Comparison of ENCODE assay signal across 8 mouse cellular contexts in the genomic region with DNA sequence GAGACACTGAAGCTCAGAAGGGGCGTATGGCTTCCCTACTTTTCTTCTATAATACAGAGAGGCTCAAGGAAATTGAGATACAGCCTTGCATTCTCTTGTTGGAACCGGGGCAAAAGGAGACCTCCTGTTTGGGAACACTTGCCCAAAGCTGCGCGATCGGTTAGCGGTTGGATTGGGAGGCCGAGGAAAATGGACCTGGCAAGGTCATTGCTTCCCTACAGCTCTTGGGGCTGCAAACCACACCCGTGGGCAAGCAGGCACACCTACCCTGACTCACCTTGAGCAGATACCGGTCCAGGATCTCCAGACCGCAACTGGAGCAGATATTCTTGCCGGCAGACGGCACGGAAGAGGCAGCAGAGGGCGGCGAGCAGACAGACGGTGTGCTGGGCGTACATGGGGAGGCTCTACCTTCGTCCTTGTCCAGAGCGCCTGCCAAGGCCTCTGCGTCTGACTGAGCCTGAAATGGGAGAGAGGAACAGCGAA. TPM values are rescaled to one million over a fixed set of nuclear protein-coding genes. Genes with fewer than 3 reads are reported as not detected.
DNase-seq lines count a peak whose midpoint lies in the region; ATAC-seq and TF ChIP-seq lines count a peak whose summit lies in the region.
"Had no signal": no experiment of that assay in that cellular context is flagged by ENCODE, and none has a peak within 500 bp of the region (broad histone marks: within the 10 kb centered on the region; RNA-seq: fewer than 3 reads in every experiment).

No protein-coding gene starts in this region.

- no peak for TF ChIP-seq CTCF in left cerebral cortex, adult 2 months (IDR thresholded peaks at IDR 0.05)

- WGBS in forebrain, embryonic 10.5 days: 1% methylated on average over 21 of the region's 21 CpGs
- 4% methylated on average over 21 of the region's 21 CpGs for WGBS in intestine, embryonic 14.5 days
- WGBS in neural tube, embryonic 13.5 days: 1% methylated on average over 21 of the region's 21 CpGs

- no peak overlapping the region for H3K9ac ChIP-seq in intestine, embryonic 14.5 days (ENCODE audit: low read length)
- H3K9ac ChIP-seq in neural tube, embryonic 13.5 days: no peak overlapping the region

- no peak overlapping the region; the same call in 1 of the 2 replicates for H3K27ac ChIP-seq in left cerebral cortex, adult 2 months
- H3K27ac ChIP-seq in forebrain, embryonic 10.5 days: no peak overlapping the region
- no peak overlapping the region for H3K27ac ChIP-seq in intestine, embryonic 14.5 days (ENCODE audit: low read depth)
- H3K27ac ChIP-seq in neural tube, embryonic 13.5 days (replicated peaks): no peak overlapping the region

- H3K9me3 ChIP-seq in forebrain, embryonic 10.5 days: no peaks in the 10 kb centered on the region
- H3K9me3 ChIP-seq in intestine, embryonic 14.5 days (ENCODE audit: control insufficient read depth, low read length): no peaks in the 10 kb centered on the region
- H3K9me3 ChIP-seq in neural tube, embryonic 13.5 days: no peaks in the 10 kb centered on the region

- peak overlapping the region; percentile 34 for H3K4me2 ChIP-seq in intestine, embryonic 14.5 days (ENCODE audit: low read length)
- H3K4me2 ChIP-seq in neural tube, embryonic 13.5 days: peak overlapping the region; percentile 58

- no peak for DNase-seq in left cerebral cortex, adult 2 months (ENCODE audit: extremely low spot score in 1 of 2, low spot score in 2 of 2)
- no peak for DNase-seq in left cerebral cortex, postnatal 36 days (ENCODE audit: low spot score in 2 of 2)
- no peak for DNase-seq in forebrain, embryonic 10.5 days (ENCODE audit: extremely low spot score, low spot score)
- no peak for DNase-seq in intestine, embryonic 14.5 days (ENCODE audit: low spot score)
- no peak for DNase-seq in cerebellum, adult 9-11 months
- DNase-seq in retina, embryonic 14.5 days (ENCODE audit: low spot score): no peak

- no peaks in the 10 kb centered on the region for H3K36me3 ChIP-seq in forebrain, embryonic 10.5 days (replicated peaks)
- no peaks in the 10 kb centered on the region for H3K36me3 ChIP-seq in intestine, embryonic 14.5 days (ENCODE audit: control insufficient read depth, insufficient read depth, low read length)
- H3K36me3 ChIP-seq in neural tube, embryonic 13.5 days: no peaks in the 10 kb centered on the region

- H3K4me3 ChIP-seq in left cerebral cortex, adult 2 months: peak overlapping the region; percentile 9
- peak overlapping the region; percentile 54 for H3K4me3 ChIP-seq in forebrain, embryonic 10.5 days
- H3K4me3 ChIP-seq in intestine, embryonic 14.5 days (ENCODE audit: low read depth, low read length): peak overlapping the region; percentile 12
- H3K4me3 ChIP-seq in neural tube, embryonic 13.5 days: peak overlapping the region; percentile 35

- H3K27me3 ChIP-seq in forebrain, embryonic 10.5 days (ENCODE audit: poor library complexity, severe bottlenecking): peaks cover 100% of the 10 kb centered on the region
- H3K27me3 ChIP-seq in intestine, embryonic 14.5 days (replicated peaks; ENCODE audit: control insufficient read depth, insufficient read depth, low read length): peaks cover 100% of the 10 kb centered on the region
- H3K27me3 ChIP-seq in neural tube, embryonic 13.5 days: peaks cover 100% of the 10 kb centered on the region

- H3K4me1 ChIP-seq in forebrain, embryonic 10.5 days: peaks cover 43% of the 10 kb centered on the region
- peaks cover 6% of the 10 kb centered on the region for H3K4me1 ChIP-seq in intestine, embryonic 14.5 days (replicated peaks; ENCODE audit: control insufficient read depth, insufficient read depth, low read length)
- peaks cover 36% of the 10 kb centered on the region for H3K4me1 ChIP-seq in neural tube, embryonic 13.5 days (replicated peaks)

- no peak for ATAC-seq in intestine, embryonic 14.5 days (replicated peaks; ENCODE audit: low FRiP score, low TSS enrichment, low read depth)
- ATAC-seq in neural tube, embryonic 13.5 days (ENCODE audit: low read depth): no peak

- intact Hi-C loops in left cerebral cortex, adult 2 months (cut with DNase I): loop anchor here (5.0 kb wide), 1 partner anchor 91 kb away; no protein-coding TSS in a partner anchor
- intact Hi-C loops in left cerebral cortex, postnatal 36 days (cut with DNase I): no loop called here

RNA-seq across cellular contexts. Expression of a gene that starts 2.1 kb away (rescaled TPM):
- total RNA-seq in left cerebral cortex, adult 2 months (2021): 10 to 100 TPM; 16.3 to 19.6 TPM
- 10 to 100 TPM; 15.9 to 19.0 TPM for total RNA-seq in left cerebral cortex, postnatal 36 days (2021)
- polyA plus RNA-seq in forebrain, embryonic 10.5 days (2016; fragmentation: Nextera tagmentation; extraction: Ambion mirVana): 2.2 and 2.8 TPM in 2 replicates
- 1.5 and 2.0 TPM in 2 replicates for polyA plus RNA-seq in intestine, embryonic 14.5 days (2014; fragmentation: Nextera tagmentation; extraction: Ambion mirVana)
- polyA plus RNA-seq in neural tube, embryonic 13.5 days (2015; fragmentation: Nextera tagmentation; extraction: Ambion mirVana): 0.87 and 1.2 TPM in 2 replicates
- total RNA-seq: megakaryocyte progenitor cell, adult 5-6 weeks had no signal

RNA-seq across cellular contexts. Expression of a gene that starts 33.1 kb away (rescaled TPM):
- 10 to 100 TPM; 14.6 to 18.7 TPM for total RNA-seq in left cerebral cortex, adult 2 months (2021)
- total RNA-seq in left cerebral cortex, postnatal 36 days (2021): 10 to 100 TPM; 18.0 to 18.1 TPM
- 24.2 and 28.7 TPM in 2 replicates for polyA plus RNA-seq in forebrain, embryonic 10.5 days (2016; fragmentation: Nextera tagmentation; extraction: Ambion mirVana)
- polyA plus RNA-seq in intestine, embryonic 14.5 days (2014; fragmentation: Nextera tagmentation; extraction: Ambion mirVana): 33.3 and 38.3 TPM in 2 replicates
- polyA plus RNA-seq in neural tube, embryonic 13.5 days (2015; fragmentation: Nextera tagmentation; extraction: Ambion mirVana): 30.7 and 33.7 TPM in 2 replicates

RNA-seq across cellular contexts. Expression of a gene that starts 33.5 kb away (rescaled TPM):
- total RNA-seq in left cerebral cortex, adult 2 months (2021): 10 to 100 TPM; 47.9 to 48.9 TPM
- total RNA-seq in left cerebral cortex, postnatal 36 days (2021): 10 to 100 TPM; 46.1 to 52.7 TPM
- 71.8 and 72.1 TPM in 2 replicates for polyA plus RNA-seq in forebrain, embryonic 10.5 days (2016; fragmentation: Nextera tagmentation; extraction: Ambion mirVana)
- polyA plus RNA-seq in intestine, embryonic 14.5 days (2014; fragmentation: Nextera tagmentation; extraction: Ambion mirVana): 63.3 and 74.0 TPM in 2 replicates
- polyA plus RNA-seq in neural tube, embryonic 13.5 days (2015; fragmentation: Nextera tagmentation; extraction: Ambion mirVana): 140 and 142 TPM in 2 replicates

RNA-seq across cellular contexts. Expression of a gene that starts 53.9 kb away (rescaled TPM):
- total RNA-seq in left cerebral cortex, adult 2 months (2021): 1 to 10 TPM; 1.0 to 1.4 TPM
- under 1 TPM; 0.61 to 0.79 TPM for total RNA-seq in left cerebral cortex, postnatal 36 days (2021)
- 0.56 TPM in 1 of 2 replicates, not detected in the other for polyA plus RNA-seq in forebrain, embryonic 10.5 days (2016; fragmentation: Nextera tagmentation; extraction: Ambion mirVana)
- 0.35 TPM in 1 of 2 replicates, not detected in the other for polyA plus RNA-seq in intestine, embryonic 14.5 days (2014; fragmentation: Nextera tagmentation; extraction: Ambion mirVana)
- polyA plus RNA-seq in neural tube, embryonic 13.5 days (2015; fragmentation: Nextera tagmentation; extraction: Ambion mirVana): 1.2 TPM in 1 of 2 replicates, not detected in the other
- total RNA-seq: megakaryocyte progenitor cell, adult 5-6 weeks had no signal

RNA-seq across cellular contexts. Expression of a gene that starts 53.9 kb away (rescaled TPM):
- 100 to 1,000 TPM; 185 to 195 TPM for total RNA-seq in left cerebral cortex, adult 2 months (2021)
- 100 to 1,000 TPM; 177 to 217 TPM for total RNA-seq in left cerebral cortex, postnatal 36 days (2021)
- polyA plus RNA-seq in forebrain, embryonic 10.5 days (2016; fragmentation: Nextera tagmentation; extraction: Ambion mirVana): 189 and 195 TPM in 2 replicates
- 273 and 289 TPM in 2 replicates for polyA plus RNA-seq in intestine, embryonic 14.5 days (2014; fragmentation: Nextera tagmentation; extraction: Ambion mirVana)
- 279 and 287 TPM in 2 replicates for polyA plus RNA-seq in neural tube, embryonic 13.5 days (2015; fragmentation: Nextera tagmentation; extraction: Ambion mirVana)
